ENCODE assay signal across 10 mouse cellular contexts in the genomic region with DNA sequence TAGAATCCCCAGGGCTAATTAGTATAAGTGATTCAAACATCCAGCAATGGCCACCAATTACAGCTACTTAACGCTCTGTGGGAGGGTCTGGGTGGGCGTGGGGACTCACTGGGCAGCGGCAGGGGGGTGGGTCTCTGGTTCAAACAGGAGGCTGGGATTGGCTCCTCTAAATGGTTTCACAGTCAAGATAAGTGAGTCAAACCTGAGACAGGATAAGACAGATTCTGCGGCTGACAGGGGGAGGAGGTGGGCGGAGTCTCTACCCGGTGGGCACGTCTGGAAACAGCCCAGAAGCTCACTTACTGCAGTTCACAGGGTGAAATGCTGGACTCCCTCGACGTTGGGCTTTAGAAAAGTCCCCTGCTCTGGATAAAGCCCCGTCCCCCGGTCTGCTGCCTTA.
A peak's percentile ranks its signal among the peaks of the same experiment; 100 is the strongest.
DNase-seq lines count a peak whose midpoint lies in the region; ATAC-seq and TF ChIP-seq lines count a peak whose summit lies in the region.
"Had no signal": no experiment of that assay in that cellular context is flagged by ENCODE, and none has a peak within 500 bp of the region (broad histone marks: within the 10 kb centered on the region; RNA-seq: fewer than 3 reads in every experiment).

No protein-coding gene starts in this region.

- DNase-seq in adrenal gland, postnatal 14 days = peak; percentile 30
- DNase-seq in adrenal gland, postnatal 4 days (ENCODE audit: low spot score in 2 of 2) = no peak
- DNase-seq in lung, postnatal 0 days (ENCODE audit: low spot score) = peak; percentile 16
- no peak for DNase-seq in lung, postnatal 10 days
- peak; percentile 13 for DNase-seq in embryonic facial prominence, embryonic 14.5 days (ENCODE audit: low spot score)
- DNase-seq in spleen, postnatal 10 days (ENCODE audit: low spot score in 2 of 2) = no peak
- DNase-seq: heart, adult 18-20 months; right cerebral cortex, postnatal 14 days had no signal

- no peak for TF ChIP-seq EP300 in lung, postnatal 0 days (IDR thresholded peaks at IDR 0.05)

- WGBS in lung, postnatal 0 days = 13% methylated on average over 11 of the region's 11 CpGs
- 4% methylated on average over 8 of the region's 11 CpGs for WGBS in embryonic facial prominence, embryonic 14.5 days
- WGBS in neural tube, embryonic 13.5 days = 8% methylated on average over 11 of the region's 11 CpGs

- H3K9ac ChIP-seq in lung, postnatal 0 days (replicated peaks; ENCODE audit: low read depth) = no peak overlapping the region
- H3K9ac ChIP-seq in embryonic facial prominence, embryonic 14.5 days (ENCODE audit: low read depth, low read length) = no peak overlapping the region
- no peak overlapping the region for H3K9ac ChIP-seq in neural tube, embryonic 13.5 days

- no peak overlapping the region for H3K4me2 ChIP-seq in lung, postnatal 0 days (replicated peaks; ENCODE audit: low read depth, low read length)
- H3K4me2 ChIP-seq in embryonic facial prominence, embryonic 14.5 days (ENCODE audit: low read depth, low read length) = no peak overlapping the region
- H3K4me2 ChIP-seq in neural tube, embryonic 13.5 days = peak overlapping the region; percentile 11; the same call in 1 of the 2 replicates

- no peak overlapping the region for H3K4me3 ChIP-seq in lung, postnatal 0 days (ENCODE audit: low read depth, low read length)
- H3K4me3 ChIP-seq in embryonic facial prominence, embryonic 14.5 days (ENCODE audit: low read depth, low read length) = no peak overlapping the region
- no peak overlapping the region for H3K4me3 ChIP-seq in neural tube, embryonic 13.5 days

- ATAC-seq in lung, postnatal 0 days = no peak
- ATAC-seq in embryonic facial prominence, embryonic 14.5 days (ENCODE audit: low read depth) = no peak
- ATAC-seq in neural tube, embryonic 13.5 days (ENCODE audit: low read depth) = no peak
- no peak for ATAC-seq in activated CD4-positive, CD25-positive, alpha-beta regulatory T cell, adult 4 months

- H3K4me1 ChIP-seq in lung, postnatal 0 days (ENCODE audit: insufficient read depth, low read depth, low read length) = no peaks in the 10 kb centered on the region
- H3K4me1 ChIP-seq in embryonic facial prominence, embryonic 14.5 days (ENCODE audit: control insufficient read depth, insufficient read depth, low read length) = no peaks in the 10 kb centered on the region
- peaks cover 15% of the 10 kb centered on the region for H3K4me1 ChIP-seq in neural tube, embryonic 13.5 days (replicated peaks)

- H3K36me3 ChIP-seq in lung, postnatal 0 days (ENCODE audit: insufficient read depth, low read length) = no peaks in the 10 kb centered on the region
- H3K36me3 ChIP-seq in embryonic facial prominence, embryonic 14.5 days (ENCODE audit: control insufficient read depth, insufficient read depth, low read length) = no peaks in the 10 kb centered on the region
- no peaks in the 10 kb centered on the region for H3K36me3 ChIP-seq in neural tube, embryonic 13.5 days

- no peaks in the 10 kb centered on the region for H3K9me3 ChIP-seq in lung, postnatal 0 days (ENCODE audit: low read length)
- no peaks in the 10 kb centered on the region for H3K9me3 ChIP-seq in embryonic facial prominence, embryonic 14.5 days (ENCODE audit: control insufficient read depth, low read length)
- H3K9me3 ChIP-seq in neural tube, embryonic 13.5 days = 0 out of 2 replicates have a peak, but pooled peaks cover 7% of the 10 kb centered on the region

- H3K27ac ChIP-seq in lung, postnatal 0 days (ENCODE audit: low read length) = no peak overlapping the region
- no peak overlapping the region for H3K27ac ChIP-seq in embryonic facial prominence, embryonic 14.5 days (replicated peaks; ENCODE audit: low read depth, low read length)
- no peak overlapping the region for H3K27ac ChIP-seq in neural tube, embryonic 13.5 days (replicated peaks)

- TF ChIP-seq CTCF in lung, postnatal 0 days (IDR thresholded peaks at IDR 0.05) = no peak

- H3K27me3 ChIP-seq in lung, postnatal 0 days (replicated peaks; ENCODE audit: insufficient read depth, low read length) = no peaks in the 10 kb centered on the region
- no peaks in the 10 kb centered on the region for H3K27me3 ChIP-seq in embryonic facial prominence, embryonic 14.5 days (replicated peaks; ENCODE audit: control insufficient read depth, insufficient read depth, low read length)
- H3K27me3 ChIP-seq in neural tube, embryonic 13.5 days = no peaks in the 10 kb centered on the region

Comparison
In these comparisons a context has a peak if more than half of its experiments do, and no peak if none do; other contexts are left out.
1. DNase-seq: peak in adrenal gland, postnatal 14 days (single experiment), lung, postnatal 0 days (single experiment) and embryonic facial prominence, embryonic 14.5 days (single experiment); none in adrenal gland, postnatal 4 days (0 of 2), lung, postnatal 10 days (single experiment) and spleen, postnatal 10 days (0 of 2).